In the genomic region with DNA sequence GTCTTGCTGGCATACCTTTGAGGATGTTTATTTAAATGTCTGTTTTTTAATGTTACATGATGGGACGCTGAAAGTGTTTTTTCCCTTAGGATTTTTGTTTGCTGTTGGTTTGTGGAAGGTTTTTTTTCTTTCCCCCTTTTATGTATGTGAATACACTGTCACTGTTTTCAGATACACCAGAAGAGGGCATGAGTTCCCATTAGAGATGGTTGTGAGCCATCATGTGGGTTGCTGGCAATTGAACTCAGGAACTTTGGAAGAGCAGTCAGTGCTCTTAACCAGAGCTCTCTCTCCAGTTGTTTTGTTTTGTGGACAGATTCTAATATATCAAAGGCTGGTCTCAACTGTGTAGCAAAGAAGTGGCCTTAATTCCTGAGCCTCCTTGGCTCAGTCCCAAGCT, we compare ENCODE assay signal across 27 mouse cellular contexts. TPM values are rescaled to one million over a fixed set of nuclear protein-coding genes. Genes with fewer than 3 reads are reported as not detected.
DNase-seq lines count a peak whose midpoint lies in the region; ATAC-seq and TF ChIP-seq lines count a peak whose summit lies in the region.
"Had no signal": no experiment of that assay in that cellular context is flagged by ENCODE, and none has a peak within 500 bp of the region (broad histone marks: within the 10 kb centered on the region; RNA-seq: fewer than 3 reads in every experiment).

No protein-coding gene starts in this region.

- H3K4me2 ChIP-seq in intestine, postnatal 0 days (replicated peaks; ENCODE audit: low read depth) = no peak overlapping the region
- no peak overlapping the region for H3K4me2 ChIP-seq in intestine, embryonic 15.5 days (replicated peaks)
- H3K4me2 ChIP-seq in lung, postnatal 0 days (replicated peaks; ENCODE audit: low read depth, low read length) = no peak overlapping the region
- H3K4me2 ChIP-seq: heart, embryonic 15.5 days; hindbrain, embryonic 12.5 days; limb, embryonic 12.5 days; liver, embryonic 11.5 days; midbrain, embryonic 15.5 days had no signal

- no peak overlapping the region for H3K4me3 ChIP-seq in intestine, postnatal 0 days (ENCODE audit: low read depth, low read length)
- H3K4me3 ChIP-seq in intestine, embryonic 15.5 days (replicated peaks) = no peak overlapping the region
- H3K4me3 ChIP-seq in lung, postnatal 0 days (ENCODE audit: low read depth, low read length) = no peak overlapping the region
- H3K4me3 ChIP-seq in ES-Bruce4 (ENCODE audit: low read depth, low read length) = no peak overlapping the region
- H3K4me3 ChIP-seq: erythroblast, embryonic 14.5 days; heart, embryonic 10.5 days; heart, embryonic 15.5 days; hindbrain, embryonic 12.5 days; left cerebral cortex, adult 2 months; limb, embryonic 12.5 days; midbrain, embryonic 15.5 days had no signal

- no peak for TF ChIP-seq EP300 in lung, postnatal 0 days (IDR thresholded peaks at IDR 0.05)
- no peak for TF ChIP-seq EP300 in ES-Bruce4 (IDR thresholded peaks at IDR 0.05; ENCODE audit: insufficient read depth, low read depth, low read length)

- H3K36me3 ChIP-seq in intestine, postnatal 0 days (ENCODE audit: control insufficient read depth, insufficient read depth) = peaks cover 89% of the 10 kb centered on the region
- peaks cover 68% of the 10 kb centered on the region for H3K36me3 ChIP-seq in intestine, embryonic 15.5 days
- H3K36me3 ChIP-seq in lung, postnatal 0 days (ENCODE audit: insufficient read depth, low read length) = peaks cover 49% of the 10 kb centered on the region
- peaks cover 96% of the 10 kb centered on the region for H3K36me3 ChIP-seq in ES-Bruce4 (ENCODE audit: control insufficient read depth, insufficient read depth, low read length, poor library complexity, severe bottlenecking)

- TF ChIP-seq CTCF in intestine, postnatal 0 days (IDR thresholded peaks at IDR 0.05; ENCODE audit: low read depth) = peak; percentile 31; the same call in 1 of the 2 replicates
- TF ChIP-seq CTCF in lung, postnatal 0 days (IDR thresholded peaks at IDR 0.05) = peak; percentile 16; the same call in 1 of the 2 replicates
- TF ChIP-seq CTCF in ES-Bruce4 (IDR thresholded peaks at IDR 0.05; ENCODE audit: low read depth, low read length) = no peak

- no peaks in the 10 kb centered on the region for H3K27me3 ChIP-seq in intestine, postnatal 0 days (replicated peaks; ENCODE audit: control insufficient read depth, insufficient read depth, low read length)
- no peaks in the 10 kb centered on the region for H3K27me3 ChIP-seq in intestine, embryonic 15.5 days (replicated peaks)
- no peaks in the 10 kb centered on the region for H3K27me3 ChIP-seq in lung, postnatal 0 days (replicated peaks; ENCODE audit: insufficient read depth, low read length)
- no peaks in the 10 kb centered on the region for H3K27me3 ChIP-seq in ES-Bruce4 (ENCODE audit: control insufficient read depth, insufficient read depth, low read length, poor library complexity, severe bottlenecking)
- H3K27me3 ChIP-seq: heart, embryonic 15.5 days; hindbrain, embryonic 12.5 days; limb, embryonic 12.5 days; midbrain, embryonic 15.5 days had no signal

- no peak overlapping the region for H3K9ac ChIP-seq in intestine, postnatal 0 days (ENCODE audit: low read depth, low read length)
- no peak overlapping the region for H3K9ac ChIP-seq in intestine, embryonic 15.5 days
- no peak overlapping the region for H3K9ac ChIP-seq in lung, postnatal 0 days (replicated peaks; ENCODE audit: low read depth)
- H3K9ac ChIP-seq in ES-Bruce4 (ENCODE audit: low read depth, poor library complexity, severe bottlenecking) = no peak overlapping the region
- H3K9ac ChIP-seq: heart, embryonic 15.5 days; hindbrain, embryonic 12.5 days; limb, embryonic 12.5 days; midbrain, embryonic 15.5 days had no signal

- H3K9me3 ChIP-seq in intestine, postnatal 0 days (ENCODE audit: control insufficient read depth) = no peaks in the 10 kb centered on the region
- H3K9me3 ChIP-seq in intestine, embryonic 15.5 days = no peaks in the 10 kb centered on the region
- no peaks in the 10 kb centered on the region for H3K9me3 ChIP-seq in lung, postnatal 0 days (ENCODE audit: low read length)
- no peaks in the 10 kb centered on the region for H3K9me3 ChIP-seq in ES-Bruce4 (replicated peaks; ENCODE audit: control insufficient read depth, insufficient read depth, low read length, poor library complexity, severe bottlenecking)
- H3K9me3 ChIP-seq: heart, embryonic 10.5 days; heart, embryonic 15.5 days; hindbrain, embryonic 12.5 days; limb, embryonic 12.5 days; midbrain, embryonic 15.5 days had no signal

- intact Hi-C loops in heart, postnatal 36 days (cut with DNase I) = no loop called here

- 85% methylated on average over 1 of the region's 1 CpGs for WGBS in intestine, postnatal 0 days
- WGBS in intestine, embryonic 15.5 days = 86% methylated on average over 1 of the region's 1 CpGs
- WGBS in lung, postnatal 0 days = 73% methylated on average over 1 of the region's 1 CpGs

- no peak overlapping the region for H3K27ac ChIP-seq in intestine, postnatal 0 days (ENCODE audit: low read depth, low read length)
- H3K27ac ChIP-seq in intestine, embryonic 15.5 days = no peak overlapping the region
- no peak overlapping the region for H3K27ac ChIP-seq in lung, postnatal 0 days (ENCODE audit: low read length)
- 0 out of 2 replicates have a peak overlapping the region, but pooled peaks have one; percentile 25 for H3K27ac ChIP-seq in ES-Bruce4 (ENCODE audit: insufficient read depth, low read length)
- H3K27ac ChIP-seq: heart, embryonic 10.5 days; heart, embryonic 15.5 days; hindbrain, embryonic 12.5 days; left cerebral cortex, adult 2 months; limb, embryonic 12.5 days; midbrain, embryonic 15.5 days had no signal

- DNase-seq in lung, postnatal 0 days (ENCODE audit: low spot score) = peak; percentile 4
- no peak for DNase-seq in lung, postnatal 4 days
- no peak for DNase-seq in heart, postnatal 36 days
- no peak for DNase-seq in ovary, postnatal 14 days (ENCODE audit: low spot score)
- DNase-seq: adrenal gland, adult 2 months; adrenal gland, postnatal 36 days; cerebellum, adult 18-20 months; cerebellum, postnatal 10 days; gastrocnemius, postnatal 10 days; kidney, adult 2 months; kidney, postnatal 14 days; right cerebral cortex, postnatal 4 days; thymus, adult 2 months; thymus, postnatal 36 days had no signal

- TF ChIP-seq POLR2A in ES-Bruce4 (IDR thresholded peaks at IDR 0.05; ENCODE audit: insufficient read depth, low read length) = no peak

- H3K4me1 ChIP-seq in intestine, postnatal 0 days (replicated peaks; ENCODE audit: control insufficient read depth, insufficient read depth, low read length) = no peaks in the 10 kb centered on the region
- H3K4me1 ChIP-seq in intestine, embryonic 15.5 days (replicated peaks) = no peaks in the 10 kb centered on the region; the same call in 1 of the 2 replicates
- no peaks in the 10 kb centered on the region for H3K4me1 ChIP-seq in lung, postnatal 0 days (ENCODE audit: insufficient read depth, low read depth, low read length)
- peaks cover 1% of the 10 kb centered on the region for H3K4me1 ChIP-seq in ES-Bruce4 (ENCODE audit: control insufficient read depth, insufficient read depth, low read length)
- H3K4me1 ChIP-seq: heart, embryonic 10.5 days; hindbrain, embryonic 12.5 days; midbrain, embryonic 15.5 days had no signal

- ATAC-seq in intestine, postnatal 0 days = no peak
- no peak for ATAC-seq in intestine, embryonic 15.5 days
- ATAC-seq in lung, postnatal 0 days = no peak
- ATAC-seq: activated CD4-positive, CD25-positive, alpha-beta regulatory T cell, adult 4 months; forebrain, embryonic 16.5 days; midbrain, embryonic 15.5 days had no signal

RNA-seq across cellular contexts. Expression of a gene that starts 7.8 kb away (rescaled TPM):
- polyA plus RNA-seq in intestine, postnatal 0 days (2015; fragmentation: Nextera tagmentation; extraction: Ambion mirVana) = 164 and 168 TPM in 2 replicates
- polyA plus RNA-seq in intestine, embryonic 15.5 days (2015; fragmentation: Nextera tagmentation; extraction: Ambion mirVana) = 436 and 453 TPM in 2 replicates
- 153 and 159 TPM in 2 replicates for polyA plus RNA-seq in lung, postnatal 0 days (2015; fragmentation: Nextera tagmentation; extraction: Ambion mirVana)
- polyA plus RNA-seq in ES-Bruce4 (2011; ENCODE audit: insufficient read depth, insufficient read length, low read depth, missing spikeins) = 1,175 and 1,274 TPM in 2 replicates
- total RNA-seq in heart, postnatal 36 days (2021) = 100 to 1,000 TPM; 246 to 250 TPM

RNA-seq across cellular contexts. Expression of a gene that starts 14.4 kb away (rescaled TPM):
- polyA plus RNA-seq in intestine, postnatal 0 days (2015; fragmentation: Nextera tagmentation; extraction: Ambion mirVana) = 26.2 and 30.1 TPM in 2 replicates
- polyA plus RNA-seq in intestine, embryonic 15.5 days (2015; fragmentation: Nextera tagmentation; extraction: Ambion mirVana) = 22.4 and 25.0 TPM in 2 replicates
- polyA plus RNA-seq in lung, postnatal 0 days (2015; fragmentation: Nextera tagmentation; extraction: Ambion mirVana) = 151 and 163 TPM in 2 replicates
- 162 and 163 TPM in 2 replicates for polyA plus RNA-seq in ES-Bruce4 (2011; ENCODE audit: insufficient read depth, insufficient read length, low read depth, missing spikeins)
- total RNA-seq in heart, postnatal 36 days (2021) = 100 to 1,000 TPM; 362 to 377 TPM

RNA-seq across cellular contexts. Expression of a gene that starts 21.0 kb away (rescaled TPM):
- 10.7 and 11.1 TPM in 2 replicates for polyA plus RNA-seq in intestine, postnatal 0 days (2015; fragmentation: Nextera tagmentation; extraction: Ambion mirVana)
- polyA plus RNA-seq in intestine, embryonic 15.5 days (2015; fragmentation: Nextera tagmentation; extraction: Ambion mirVana) = 29.7 and 30.4 TPM in 2 replicates
- 12.8 and 13.6 TPM in 2 replicates for polyA plus RNA-seq in lung, postnatal 0 days (2015; fragmentation: Nextera tagmentation; extraction: Ambion mirVana)
- 26.4 and 30.1 TPM in 2 replicates for polyA plus RNA-seq in ES-Bruce4 (2011; ENCODE audit: insufficient read depth, insufficient read length, low read depth, missing spikeins)
- 1 to 10 TPM; 8.1 to 8.9 TPM for total RNA-seq in heart, postnatal 36 days (2021)

RNA-seq across cellular contexts. Expression of a gene that starts 33.0 kb away (rescaled TPM):
- 53.1 and 54.1 TPM in 2 replicates for polyA plus RNA-seq in intestine, postnatal 0 days (2015; fragmentation: Nextera tagmentation; extraction: Ambion mirVana)
- polyA plus RNA-seq in intestine, embryonic 15.5 days (2015; fragmentation: Nextera tagmentation; extraction: Ambion mirVana) = 130 and 139 TPM in 2 replicates
- polyA plus RNA-seq in lung, postnatal 0 days (2015; fragmentation: Nextera tagmentation; extraction: Ambion mirVana) = 81.8 and 84.7 TPM in 2 replicates
- 106 and 108 TPM in 2 replicates for polyA plus RNA-seq in ES-Bruce4 (2011; ENCODE audit: insufficient read depth, insufficient read length, low read depth, missing spikeins)
- total RNA-seq in heart, postnatal 36 days (2021) = 10 to 100 TPM; 33.2 to 38.5 TPM

RNA-seq across cellular contexts. Expression of a gene that starts 45.3 kb away (rescaled TPM):
- 12.0 and 13.6 TPM in 2 replicates for polyA plus RNA-seq in intestine, postnatal 0 days (2015; fragmentation: Nextera tagmentation; extraction: Ambion mirVana)
- polyA plus RNA-seq in intestine, embryonic 15.5 days (2015; fragmentation: Nextera tagmentation; extraction: Ambion mirVana) = 24.2 and 28.4 TPM in 2 replicates
- polyA plus RNA-seq in lung, postnatal 0 days (2015; fragmentation: Nextera tagmentation; extraction: Ambion mirVana) = 28.6 and 30.5 TPM in 2 replicates
- polyA plus RNA-seq in ES-Bruce4 (2011; ENCODE audit: insufficient read depth, insufficient read length, low read depth, missing spikeins) = 19.2 and 20.4 TPM in 2 replicates
- 10 to 100 TPM in 1 of 2 experiments, 1 to 10 TPM in 1; 9.5 to 11.0 TPM for total RNA-seq in heart, postnatal 36 days (2021)
